Mouse (Mus musculus) embryonic facial prominence, embryonic 13.5 days (tissue): Measurements from ENCODE around the gene F930015N05Rik. TPM values are rescaled to one million over a fixed set of nuclear protein-coding genes. Genes with fewer than 3 reads are reported as not detected.

Experiments
- ATAC-seq: fragments of 200-750 bp; cut with Nextera tagmentation; 2 replicates; pipeline ENCODE4 v1.8.0; 2017; ENCODE audit warnings: low read depth; ENCODE audit not compliant: insufficient number of reproducible peaks, insufficient read depth, low FRiP score, low TSS enrichment
- H3K27ac ChIP-seq: fragments of 300-500 bp; sonication (generic); 2 replicates; pipeline ENCODE4 v1.5.1; 2015; ENCODE audit warnings: moderate library complexity, mild to moderate bottlenecking, inconsistent platforms
- H3K27me3 ChIP-seq: fragments of 300-500 bp; sonication (generic); 2 replicates; pipeline ENCODE4 v1.6.1; 2015; ENCODE audit warnings: mild to moderate bottlenecking, inconsistent platforms
- H3K36me3 ChIP-seq: fragments of 300-500 bp; sonication (generic); 2 replicates; pipeline ENCODE4 v1.6.1; 2015; ENCODE audit warnings: mild to moderate bottlenecking, inconsistent platforms
- H3K4me1 ChIP-seq: fragments of 300-500 bp; sonication (generic); 2 replicates; pipeline ENCODE4 v1.6.1; 2015; ENCODE audit warnings: inconsistent platforms
- H3K4me2 ChIP-seq: fragments of 300-500 bp; sonication (generic); 2 replicates; pipeline ENCODE4 v1.6.1; 2015; ENCODE audit warnings: moderate library complexity, mild to moderate bottlenecking, inconsistent platforms
- H3K4me3 ChIP-seq: fragments of 300-500 bp; sonication (generic); 2 replicates; pipeline ENCODE4 v1.5.1; 2015; ENCODE audit warnings: mild to moderate bottlenecking, inconsistent platforms
- H3K9ac ChIP-seq: fragments of 300-500 bp; sonication (generic); 2 replicates; pipeline ENCODE4 v1.6.1; 2015; ENCODE audit warnings: mild to moderate bottlenecking, inconsistent platforms
- H3K9me3 ChIP-seq: fragments of 300-500 bp; sonication (generic); 2 replicates; pipeline ENCODE4 v1.6.1; 2016; ENCODE audit warnings: inconsistent platforms
- WGBS: fragments of 180-500 bp; shearing (Covaris S2); methylation state at CpG from one replicate; pipeline ENCODE4 v1.1.7; 2015; ENCODE audit warnings: mixed read lengths; 5-methylcytosine and 5-hydroxymethylcytosine counted together
- polyA plus RNA-seq: library from polyadenylated mRNA; unstranded; fragments of >200 nt; fragmentation: Nextera tagmentation; extraction: Ambion mirVana; gene quantifications from 2 replicates; pipeline ENCODE4 v1.2.1, GENCODE M21; 2015

Gene F930015N05Rik
- polyA plus RNA-seq, 1 experiment from 2014 or later, result 2.5 TPM

DNA sequence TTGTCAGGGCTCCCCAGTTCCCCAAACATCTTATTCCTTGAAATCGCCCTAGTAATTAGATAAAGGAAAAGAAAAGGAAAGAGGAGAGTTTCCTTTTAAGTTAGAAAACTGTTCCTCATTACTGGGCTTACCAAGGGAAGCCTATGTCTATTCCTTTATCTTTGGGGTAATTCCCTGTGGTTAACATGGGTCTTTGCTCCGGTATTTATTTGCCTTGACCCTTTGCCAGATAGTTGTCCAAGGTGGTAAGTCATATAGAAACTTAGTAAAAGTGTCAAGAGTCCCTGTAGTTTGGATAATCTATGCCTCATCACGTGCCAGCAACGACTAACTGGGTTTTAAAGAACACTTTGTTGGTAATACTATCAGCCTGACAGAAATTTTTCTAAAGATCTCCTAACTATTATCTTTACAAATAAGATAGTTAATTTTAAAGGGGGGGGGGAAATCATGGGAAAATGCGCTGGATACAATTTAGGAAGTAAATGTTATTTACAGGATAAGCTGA, 392 bp upstream of the F930015N05Rik start:
- H3K27ac ChIP-seq, result no peak overlapping the region; the same call in 1 of the 2 replicates

DNA sequence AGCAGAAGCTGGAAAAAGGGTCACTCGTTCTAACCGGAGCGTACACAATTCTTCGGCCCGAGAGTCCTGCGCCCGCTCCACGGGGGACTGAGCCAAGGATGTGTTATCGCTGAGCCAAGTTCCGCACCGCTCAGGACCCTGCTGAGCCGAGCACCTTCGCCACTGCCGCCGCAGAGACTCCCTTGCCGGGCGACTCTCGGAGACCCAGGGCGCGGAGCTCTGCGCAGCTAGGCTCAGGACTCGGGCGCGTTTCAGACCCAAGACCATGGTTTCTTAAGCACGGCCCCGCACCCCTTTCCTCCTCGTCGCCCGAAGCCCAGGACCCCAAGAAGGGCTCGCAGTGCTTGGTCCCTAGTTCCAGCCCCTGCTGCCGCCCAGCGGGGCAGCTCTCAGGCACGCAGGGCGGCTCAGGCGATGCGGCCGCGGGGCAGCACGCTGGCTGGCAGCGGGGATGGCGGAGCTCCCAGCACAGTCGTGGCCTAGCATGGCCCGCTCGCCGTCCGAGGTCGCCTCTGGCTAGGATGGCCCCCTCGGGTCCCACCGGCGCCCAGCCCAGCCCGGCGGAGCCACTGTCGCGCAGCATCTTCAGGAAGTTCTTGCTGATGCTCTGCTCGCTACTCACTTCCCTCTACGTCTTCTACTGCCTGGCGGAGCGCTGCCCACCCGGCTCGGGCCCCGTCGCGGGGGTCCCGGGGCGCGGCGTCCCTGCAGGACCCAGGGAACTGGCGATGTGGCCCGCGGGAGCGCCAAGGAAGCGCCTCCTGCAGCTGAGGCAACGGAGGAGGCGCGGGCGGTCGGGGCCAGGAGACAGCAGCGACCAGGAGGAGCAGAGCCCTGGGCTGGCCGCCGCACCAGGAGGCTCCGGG, 674 bp downstream of the F930015N05Rik start:
- Histone ChIP-seq H3K36me3 (no peaks in the 10 kb centered on the region), H3K27ac (peak overlapping the region; percentile 89), H3K4me1 (peaks cover 19% of the 10 kb centered on the region), H3K9me3 (0 out of 2 replicates have a peak, but pooled peaks cover 2% of the 10 kb centered on the region), H3K4me2 (peak overlapping the region; percentile 98), H3K27me3 (peaks cover 14% of the 10 kb centered on the region), H3K4me3 (peak overlapping the region; percentile 63), H3K9ac (peak overlapping the region; percentile 82)
- no peak for ATAC-seq
- under 1% methylated on average over 81 of the region's 81 CpGs for WGBS

More for the DNA sequence above, 392 bp upstream of the F930015N05Rik start:
- no peaks in the 10 kb centered on the region for H3K36me3 ChIP-seq
- WGBS, result 11% methylated on average over 5 of the region's 5 CpGs
- H3K4me3 ChIP-seq, result peak overlapping the region; percentile 63
- H3K4me2 ChIP-seq, result peak overlapping the region; percentile 98
- peak overlapping the region; percentile 82 for H3K9ac ChIP-seq
- H3K27me3 ChIP-seq, result peaks cover 14% of the 10 kb centered on the region
- H3K4me1 ChIP-seq, result peaks cover 20% of the 10 kb centered on the region
- 0 out of 2 replicates have a peak, but pooled peaks cover 2% of the 10 kb centered on the region for H3K9me3 ChIP-seq
- no peak for ATAC-seq

DNA sequence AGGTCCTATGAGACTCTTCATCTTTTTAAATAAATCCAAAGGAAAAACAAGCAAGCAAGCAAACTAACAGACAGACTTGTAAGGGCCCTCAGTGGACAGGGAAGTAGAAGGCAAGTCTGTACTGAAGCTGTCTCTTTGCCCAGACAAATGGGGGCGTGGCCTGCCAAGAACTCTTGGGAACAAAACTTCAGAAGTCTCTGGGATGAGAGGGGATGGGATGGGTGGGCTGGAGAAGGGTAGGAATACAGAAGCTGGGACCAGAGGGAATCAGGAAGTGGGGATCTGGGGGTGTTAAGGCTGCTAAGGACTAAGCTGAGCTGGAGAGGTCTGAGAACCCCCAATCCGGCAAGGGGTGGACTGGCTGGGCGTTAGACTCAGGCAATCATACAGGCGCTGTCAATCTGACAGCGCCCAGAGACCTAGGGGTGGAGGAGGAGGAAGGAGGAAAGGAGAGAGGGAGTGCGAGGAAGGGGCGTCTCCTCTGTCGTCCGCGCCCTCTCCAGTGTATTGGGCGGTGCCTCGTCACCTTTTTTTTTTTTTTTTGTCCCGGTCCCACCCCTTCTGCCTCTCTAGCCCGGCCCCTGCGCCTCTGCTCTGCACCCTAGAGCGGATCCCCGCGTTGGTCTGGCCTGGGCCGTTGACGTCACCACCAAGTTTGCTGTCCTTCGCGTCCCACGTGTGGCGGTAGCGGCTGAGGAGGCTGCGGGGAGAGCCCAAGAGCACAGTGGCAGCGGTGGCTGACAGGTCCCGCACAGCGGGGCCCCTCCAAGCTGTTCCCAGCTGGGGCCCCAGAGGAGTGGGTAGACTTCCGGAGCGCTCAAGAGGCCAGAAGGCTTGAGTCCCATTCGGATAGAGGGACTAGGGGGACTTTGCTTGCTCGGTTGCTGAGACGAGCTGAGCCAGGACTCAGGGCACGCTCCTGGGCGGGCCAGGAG, 1.6 kb downstream of the F930015N05Rik start, which contains the start of gene Hs3st3a1:
TSS of gene Hs3st3a1 (plus strand) at position 722 of the 935 bp plus-strand sequence.
- Histone ChIP-seq H3K4me2 (peak within 1 kb of the TSS; percentile 98), H3K27me3 (peaks cover 10% of the 10 kb centered on the region; the same call in 1 of the 2 replicates), H3K4me1 (peaks cover 19% of the 10 kb centered on the region), H3K36me3 (no peaks in the 10 kb centered on the region), H3K9ac (peak within 1 kb of the TSS; percentile 82), H3K27ac (peak within 1 kb of the TSS; percentile 89), H3K4me3 (peak within 1 kb of the TSS; percentile 63), H3K9me3 (0 out of 2 replicates have a peak, but pooled peaks cover 2% of the 10 kb centered on the region)
- peak; percentile 88 for ATAC-seq
- under 1% methylated on average over 36 of the region's 36 CpGs for whole genome bisulfite sequencing

DNA sequence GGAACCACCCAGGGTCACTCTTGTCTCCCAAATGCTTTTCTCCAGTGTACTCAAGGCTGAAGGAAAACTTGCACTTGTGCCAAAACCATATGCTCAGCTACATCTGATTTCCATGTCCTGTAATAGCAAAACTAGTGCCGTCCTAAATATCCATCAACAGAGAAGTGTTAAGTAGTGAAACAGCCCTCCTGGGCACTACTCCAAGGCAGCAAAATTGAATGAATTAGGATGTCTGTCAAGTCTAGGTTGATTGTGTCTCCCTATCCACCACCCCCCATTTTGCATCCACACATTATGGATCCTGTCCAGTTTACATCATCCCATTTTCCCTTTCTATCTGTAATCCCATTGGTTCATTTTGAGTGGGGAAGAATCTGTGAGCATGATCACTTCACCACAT, 17.5 kb downstream of the F930015N05Rik start:
- WGBS, result 53% methylated on average over 1 of the region's 1 CpGs
- no peaks in the 10 kb centered on the region for H3K36me3 ChIP-seq
- no peak overlapping the region for H3K4me2 ChIP-seq
- no peak overlapping the region for H3K4me3 ChIP-seq
- no peak overlapping the region for H3K9ac ChIP-seq
- no peaks in the 10 kb centered on the region for H3K4me1 ChIP-seq
- H3K9me3 ChIP-seq, result no peaks in the 10 kb centered on the region
- ATAC-seq, result no peak
- no peak overlapping the region for H3K27ac ChIP-seq
- no peaks in the 10 kb centered on the region for H3K27me3 ChIP-seq

DNA sequence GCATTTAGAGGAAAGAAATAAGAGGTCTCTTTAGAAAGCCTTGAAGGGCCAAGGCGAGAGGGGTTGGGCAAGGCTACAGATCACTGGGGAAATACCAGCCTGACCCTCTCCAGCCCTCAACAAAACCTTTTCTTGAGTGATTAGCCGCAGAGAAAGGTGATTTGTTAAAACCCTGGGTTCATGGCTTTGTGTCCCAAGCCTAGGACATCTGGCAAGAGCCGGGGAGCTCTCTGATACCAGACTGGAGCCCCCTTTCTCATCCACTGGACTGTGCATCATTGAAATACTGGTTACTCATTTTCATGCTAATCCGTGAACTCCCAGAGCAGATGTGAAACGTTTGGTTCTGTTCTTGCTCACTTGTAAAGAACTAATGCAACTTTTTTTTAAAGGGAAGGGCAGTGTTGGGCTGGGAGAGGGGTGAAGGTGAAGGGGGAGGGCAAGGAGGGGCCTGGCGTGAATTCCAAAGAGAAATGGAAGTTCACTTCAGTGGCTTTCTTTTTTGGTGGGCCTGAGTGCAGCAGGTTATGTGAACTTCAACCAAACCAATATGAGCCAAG, 35.8 kb downstream of the F930015N05Rik start:
- no peak overlapping the region for H3K4me3 ChIP-seq
- H3K9ac ChIP-seq, result no peak overlapping the region
- no peak overlapping the region for H3K27ac ChIP-seq
- 60% methylated on average over 6 of the region's 6 CpGs for WGBS
- peaks cover 14% of the 10 kb centered on the region for H3K4me1 ChIP-seq
- H3K27me3 ChIP-seq, result no peaks in the 10 kb centered on the region
- no peaks in the 10 kb centered on the region for H3K36me3 ChIP-seq
- no peak overlapping the region for H3K4me2 ChIP-seq
- ATAC-seq, result no peak
- H3K9me3 ChIP-seq, result no peaks in the 10 kb centered on the region

DNA sequence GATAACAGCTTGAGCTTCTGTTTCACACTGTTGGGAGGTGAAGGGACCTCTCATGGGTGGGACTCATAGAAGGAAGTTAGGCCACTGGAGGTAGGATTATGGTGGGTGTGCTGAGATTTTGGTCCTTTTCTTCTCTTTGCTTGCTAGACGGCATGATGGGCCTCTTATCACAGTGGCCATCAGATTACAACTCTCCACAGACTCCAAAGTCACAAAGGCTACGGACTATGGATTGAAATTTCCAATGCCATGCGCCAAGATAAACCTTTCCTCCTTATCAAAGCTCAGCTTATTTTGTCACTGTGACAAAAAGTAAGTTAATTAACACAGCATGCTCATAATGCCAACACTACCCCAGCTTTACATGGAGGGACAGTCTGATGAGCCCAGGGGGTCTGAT, 38.8 kb downstream of the F930015N05Rik start:
- Histone ChIP-seq H3K27ac (no peak overlapping the region), H3K4me1 (peaks cover 21% of the 10 kb centered on the region), H3K9me3 (0 out of 2 replicates have a peak, but pooled peaks cover 3% of the 10 kb centered on the region), H3K4me3 (no peak overlapping the region), H3K4me2 (no peak overlapping the region), H3K9ac (no peak overlapping the region), H3K36me3 (no peaks in the 10 kb centered on the region), H3K27me3 (no peaks in the 10 kb centered on the region)
- WGBS, result 89% methylated on average over 3 of the region's 3 CpGs
- no peak for ATAC-seq

DNA sequence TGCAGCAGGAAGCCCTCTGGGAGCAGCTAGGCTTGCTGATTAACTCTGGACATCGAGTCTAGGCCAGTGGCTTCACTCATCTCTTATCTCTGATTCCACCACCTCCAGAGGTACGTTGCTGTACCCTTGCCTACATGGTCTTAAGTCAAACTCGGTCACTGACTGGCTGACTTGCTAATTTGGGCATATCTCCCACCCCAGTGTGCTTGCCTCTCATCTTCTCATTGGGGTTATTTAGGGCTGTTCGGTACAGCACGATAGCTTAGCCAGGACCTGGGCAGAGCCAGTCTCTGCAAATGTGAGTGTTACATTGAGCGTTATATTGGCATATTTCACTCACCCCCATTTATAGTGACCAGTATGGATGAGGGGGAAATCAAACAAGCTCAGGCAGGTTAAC, 39.5 kb downstream of the F930015N05Rik start:
- ATAC-seq, result no peak
- Histone ChIP-seq H3K9me3 (0 out of 2 replicates have a peak, but pooled peaks cover 3% of the 10 kb centered on the region), H3K4me1 (peaks cover 21% of the 10 kb centered on the region), H3K36me3 (no peaks in the 10 kb centered on the region), H3K27ac (no peak overlapping the region), H3K9ac (no peak overlapping the region), H3K4me3 (no peak overlapping the region), H3K27me3 (no peaks in the 10 kb centered on the region), H3K4me2 (peak overlapping the region; percentile 44; the same call in 1 of the 2 replicates)
- 70% methylated on average over 6 of the region's 6 CpGs for WGBS

DNA sequence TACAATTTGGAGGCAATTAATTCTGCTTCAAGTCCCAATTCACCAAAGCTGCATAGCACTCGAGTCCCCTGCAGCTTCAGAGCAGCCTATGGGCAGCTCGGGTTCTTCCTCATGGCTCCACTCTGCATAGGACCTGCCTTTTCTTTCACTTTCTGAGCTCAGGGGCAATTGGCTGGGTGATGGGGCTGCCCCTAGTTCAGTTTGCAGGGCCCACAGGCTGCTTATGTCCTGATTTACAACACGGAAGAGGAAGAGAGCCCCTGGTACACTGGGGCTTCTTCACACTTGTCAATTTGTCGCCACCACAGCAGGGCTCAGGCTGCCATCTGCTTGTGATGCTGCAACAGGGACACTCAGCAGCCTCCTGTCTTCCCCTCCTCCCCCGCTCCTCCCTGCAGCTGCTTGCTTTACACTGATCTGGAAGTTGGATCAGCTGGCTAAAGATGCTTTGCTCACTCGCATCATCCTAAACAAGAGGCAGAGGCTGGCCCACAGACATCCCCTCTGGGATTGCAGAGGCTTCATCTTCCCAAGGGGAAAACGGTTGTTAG, 40.0 kb downstream of the F930015N05Rik start:
- Histone ChIP-seq H3K9ac (no peak overlapping the region), H3K27ac (peak overlapping the region; percentile 48), H3K4me3 (peak overlapping the region; percentile 18; the same call in 1 of the 2 replicates), H3K9me3 (0 out of 2 replicates have a peak, but pooled peaks cover 3% of the 10 kb centered on the region), H3K4me2 (peak overlapping the region; percentile 44), H3K36me3 (no peaks in the 10 kb centered on the region), H3K4me1 (peaks cover 21% of the 10 kb centered on the region), H3K27me3 (no peaks in the 10 kb centered on the region)
- 17% methylated on average over 7 of the region's 7 CpGs for WGBS
- no peak for ATAC-seq

DNA sequence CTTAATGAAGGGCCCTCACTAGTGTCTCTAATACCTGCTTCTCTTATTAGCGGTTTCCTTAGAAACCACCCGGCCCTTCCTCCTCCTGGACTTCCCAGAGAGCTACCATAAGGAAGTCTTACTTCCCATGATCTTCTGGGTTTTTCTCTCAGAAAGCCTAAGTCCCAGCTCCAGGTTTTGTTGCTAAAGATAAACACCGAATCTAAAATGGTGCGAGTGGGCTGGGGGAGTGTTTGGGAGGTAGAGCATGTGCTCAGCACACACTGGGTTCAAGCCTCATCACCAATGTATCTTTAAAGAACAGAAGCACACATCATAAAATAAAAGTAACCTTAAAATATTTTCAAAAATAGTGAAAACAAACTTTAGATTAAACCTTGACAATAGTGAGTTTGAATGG, 50.1 kb downstream of the F930015N05Rik start:
- no peaks in the 10 kb centered on the region for H3K36me3 ChIP-seq
- 89% methylated on average over 4 of the region's 4 CpGs for WGBS
- H3K4me1 ChIP-seq, result peaks cover 7% of the 10 kb centered on the region; the same call in 1 of the 2 replicates
- H3K4me2 ChIP-seq, result no peak overlapping the region
- no peak overlapping the region for H3K4me3 ChIP-seq
- no peak overlapping the region for H3K27ac ChIP-seq
- no peak for ATAC-seq
- H3K27me3 ChIP-seq, result no peaks in the 10 kb centered on the region
- no peak overlapping the region for H3K9ac ChIP-seq
- H3K9me3 ChIP-seq, result no peaks in the 10 kb centered on the region
